Mouse (Mus musculus) myocyte (in vitro differentiated cells): ENCODE results near the gene Vps13d. TPM values are rescaled to one million over a fixed set of nuclear protein-coding genes. Genes with fewer than 3 reads are reported as not detected.

Experiments
- H3K27me3 ChIP-seq: one replicate; pipeline ENCODE4 v1.6.1; 2011; ENCODE audit not compliant: control insufficient read depth, insufficient read depth, insufficient read length
- H3K36me3 ChIP-seq: one replicate; pipeline ENCODE4 v1.6.1; 2011; ENCODE audit not compliant: control insufficient read depth, insufficient read depth
- H3K4me2 ChIP-seq: one replicate; pipeline ENCODE4 v1.6.1; 2011; ENCODE audit warnings: low read depth, control low read depth
- H3K4me3 ChIP-seq: one replicate; pipeline ENCODE4 v1.5.1; 2011; ENCODE audit warnings: mild to moderate bottlenecking, control low read depth, moderate library complexity
- H3K79me2 ChIP-seq: one replicate; pipeline ENCODE4 v1.6.1; 2011; ENCODE audit not compliant: control insufficient read depth, insufficient read depth
- H3ac ChIP-seq: one replicate; pipeline ENCODE4 v1.6.1; 2011; ENCODE audit not compliant: control insufficient read depth, insufficient read length
- CEBPB ChIP-seq: IDR thresholded peaks from 2 replicates; pipeline ENCODE4 v1.6.1; 2011; ENCODE audit warnings: mild to moderate bottlenecking, moderate library complexity; ENCODE audit not compliant: poor library complexity, insufficient read depth, severe bottlenecking
- E2F4 ChIP-seq: IDR thresholded peaks from one replicate; pipeline ENCODE4 v1.6.1; 2011; ENCODE audit warnings: mild to moderate bottlenecking, control low read depth, moderate library complexity; ENCODE audit not compliant: insufficient read depth
- MAX ChIP-seq: IDR thresholded peaks from one replicate; pipeline ENCODE4 v1.6.1; 2011; ENCODE audit warnings: low read depth, mild to moderate bottlenecking, control low read depth
- MYOD1 ChIP-seq, 3 experiments: IDR thresholded peaks; one replicate each; pipeline ENCODE4 v1.6.1; 2011; ENCODE audit warnings: control low read depth in 2 of 3, low read depth in 2 of 3, mild to moderate bottlenecking in 2 of 3, moderate library complexity in 1 of 3; ENCODE audit not compliant: insufficient read length in 2 of 3, control insufficient read depth in 1 of 3
- MYOG ChIP-seq, 3 experiments: IDR thresholded peaks; one replicate each; pipeline ENCODE4 v1.6.1; 2011; ENCODE audit warnings: control low read depth in 2 of 3, low read depth in 2 of 3, mild to moderate bottlenecking in 2 of 3; ENCODE audit not compliant: insufficient read length in 2 of 3, control insufficient read depth in 1 of 3, insufficient read depth in 1 of 3
- POLR2A ChIP-seq: IDR thresholded peaks from one replicate; pipeline ENCODE4 v1.6.1; 2011; ENCODE audit warnings: low read depth, mild to moderate bottlenecking, control low read depth, moderate library complexity; ENCODE audit not compliant: insufficient read length
- POLR2AphosphoS2 ChIP-seq: IDR thresholded peaks from one replicate; pipeline ENCODE4 v1.6.1; 2011; ENCODE audit warnings: low read depth, control low read depth; ENCODE audit not compliant: insufficient read length
- REST ChIP-seq: IDR thresholded peaks from one replicate; pipeline ENCODE4 v1.6.1; 2011; ENCODE audit warnings: mild to moderate bottlenecking, control low read depth, moderate library complexity; ENCODE audit not compliant: insufficient read depth, insufficient read length
- SRF ChIP-seq: IDR thresholded peaks from one replicate; pipeline ENCODE4 v1.6.1; 2011; ENCODE audit warnings: low read depth; ENCODE audit not compliant: control insufficient read depth, insufficient read length
- TCF12 ChIP-seq: IDR thresholded peaks from one replicate; pipeline ENCODE4 v1.6.1; 2011; ENCODE audit warnings: mild to moderate bottlenecking, control low read depth; ENCODE audit not compliant: poor library complexity, insufficient read depth, severe bottlenecking
- TCF3 ChIP-seq: IDR thresholded peaks from one replicate; pipeline ENCODE4 v1.6.1; 2011; ENCODE audit warnings: low read depth, control low read depth; ENCODE audit not compliant: insufficient read length
- USF1 ChIP-seq: IDR thresholded peaks from one replicate; pipeline ENCODE4 v1.6.1; 2011; ENCODE audit warnings: low read depth, mild to moderate bottlenecking, control low read depth, moderate library complexity
- polyA plus RNA-seq: library from polyadenylated mRNA; unstranded; fragments of >200 nt; fragmentation: generic; extraction: Trizol; gene quantifications from one replicate; pipeline ENCODE4 v1.2.1, GENCODE M21; 2012; ENCODE audit warnings: missing spikeins

Gene Vps13d
- polyA plus RNA-seq, 1 experiment: 20.0 TPM

- H3K4me3 ChIP-seq: no peak overlapping the region
- no peak for TF ChIP-seq TCF12
- no peak for TF ChIP-seq POLR2AphosphoS2
- no peak for TF ChIP-seq MYOG (IDR thresholded peaks at IDR 0.05; ENCODE audit: control insufficient read depth in 1 of 3, insufficient read depth in 1 of 3, insufficient read length in 2 of 3, low read depth in 2 of 3)
- no peak for TF ChIP-seq TCF3
- TF ChIP-seq CEBPB: no peak
- no peak for TF ChIP-seq E2F4
- TF ChIP-seq USF1: no peak
- TF ChIP-seq REST: no peak
- TF ChIP-seq POLR2A: no peak
- no peak for TF ChIP-seq MAX
- TF ChIP-seq MYOD1 (IDR thresholded peaks at IDR 0.05; ENCODE audit: control insufficient read depth in 1 of 3, insufficient read length in 2 of 3, low read depth in 2 of 3): no peak
- TF ChIP-seq SRF: no peak
- H3K4me2 ChIP-seq: no peak overlapping the region
- no peaks in the 10 kb centered on the region for H3K27me3 ChIP-seq
- H3K79me2 ChIP-seq: no peaks in the 10 kb centered on the region
- no peak overlapping the region for H3ac ChIP-seq
- peaks cover 41% of the 10 kb centered on the region for H3K36me3 ChIP-seq
Measured at GRCm38 (mm10) chr4:145135473-145135872, 59.3 kb downstream of the Vps13d start.

DNA sequence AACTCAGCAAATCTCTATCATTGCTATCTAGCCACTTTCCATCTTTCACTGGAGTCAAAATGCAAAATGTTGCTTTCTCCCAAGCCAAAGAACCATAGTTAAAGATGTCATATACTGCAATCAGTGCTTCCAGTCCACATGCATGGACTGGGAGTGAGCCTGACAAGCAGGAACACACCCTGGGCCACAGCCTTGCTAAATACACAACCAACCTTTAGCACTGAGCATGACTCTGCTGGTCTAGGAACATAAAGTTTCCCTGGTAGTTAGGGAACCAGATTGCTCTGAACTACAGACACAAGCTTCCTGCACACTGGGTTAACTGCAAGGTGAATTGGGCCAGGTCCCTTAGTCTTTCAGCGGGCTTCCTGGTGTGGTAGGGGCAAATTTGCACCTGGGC is 64.0 kb downstream of the Vps13d start:
- TF ChIP-seq MYOD1 (IDR thresholded peaks at IDR 0.05; ENCODE audit: control insufficient read depth in 1 of 3, insufficient read length in 2 of 3, low read depth in 2 of 3) (no peak), CEBPB (no peak), MYOG (IDR thresholded peaks at IDR 0.05; ENCODE audit: control insufficient read depth in 1 of 3, insufficient read depth in 1 of 3, insufficient read length in 2 of 3, low read depth in 2 of 3) (no peak), TCF12 (no peak), POLR2AphosphoS2 (no peak), REST (no peak), MAX (no peak), SRF (no peak), TCF3 (no peak), USF1 (no peak), E2F4 (no peak), POLR2A (no peak)
- H3K4me2 ChIP-seq: no peak overlapping the region
- H3K79me2 ChIP-seq: no peaks in the 10 kb centered on the region
- H3ac ChIP-seq: no peak overlapping the region
- no peaks in the 10 kb centered on the region for H3K27me3 ChIP-seq
- H3K36me3 ChIP-seq: peaks cover 48% of the 10 kb centered on the region
- no peak overlapping the region for H3K4me3 ChIP-seq

DNA sequence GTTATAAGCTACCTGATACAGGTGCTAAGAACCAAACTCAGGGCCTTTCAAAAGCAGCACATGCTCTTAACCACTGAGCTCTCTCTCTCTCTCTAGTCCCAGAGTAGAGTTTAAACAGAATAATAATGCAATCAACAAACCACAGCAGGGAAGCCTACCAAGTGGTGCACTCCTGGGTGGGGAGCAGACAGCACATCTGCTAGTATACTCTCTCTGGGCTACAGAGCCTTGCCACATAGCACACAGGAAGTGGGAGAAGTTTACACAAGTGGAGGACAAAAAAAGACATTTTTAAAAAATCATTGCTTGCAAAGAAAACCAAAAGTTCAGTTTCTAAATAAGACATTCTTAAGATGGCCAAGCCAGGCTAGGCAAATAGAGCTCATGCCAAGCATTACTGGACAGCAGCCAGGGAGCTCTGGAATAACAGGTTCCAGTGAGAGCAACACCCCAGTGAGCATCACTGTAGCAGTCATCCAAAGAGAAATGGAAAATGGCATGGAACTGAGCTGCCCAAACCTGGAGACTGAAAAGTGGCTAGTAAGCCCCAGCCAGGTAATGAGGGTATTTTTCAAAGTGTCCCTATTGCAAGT is 64.8 kb downstream of the Vps13d start:
- H3ac ChIP-seq: no peak overlapping the region
- H3K79me2 ChIP-seq: no peaks in the 10 kb centered on the region
- TF ChIP-seq TCF12: no peak
- no peak for TF ChIP-seq TCF3
- TF ChIP-seq USF1: no peak
- no peak for TF ChIP-seq E2F4
- no peak for TF ChIP-seq REST
- TF ChIP-seq POLR2AphosphoS2: no peak
- no peak for TF ChIP-seq CEBPB
- no peak for TF ChIP-seq POLR2A
- no peak for TF ChIP-seq MYOG (IDR thresholded peaks at IDR 0.05; ENCODE audit: control insufficient read depth in 1 of 3, insufficient read depth in 1 of 3, insufficient read length in 2 of 3, low read depth in 2 of 3)
- TF ChIP-seq MAX: no peak
- TF ChIP-seq SRF: no peak
- TF ChIP-seq MYOD1 (IDR thresholded peaks at IDR 0.05; ENCODE audit: control insufficient read depth in 1 of 3, insufficient read length in 2 of 3, low read depth in 2 of 3): no peak
- H3K4me2 ChIP-seq: no peak overlapping the region
- peaks cover 53% of the 10 kb centered on the region for H3K36me3 ChIP-seq
- no peaks in the 10 kb centered on the region for H3K27me3 ChIP-seq
- H3K4me3 ChIP-seq: no peak overlapping the region

DNA sequence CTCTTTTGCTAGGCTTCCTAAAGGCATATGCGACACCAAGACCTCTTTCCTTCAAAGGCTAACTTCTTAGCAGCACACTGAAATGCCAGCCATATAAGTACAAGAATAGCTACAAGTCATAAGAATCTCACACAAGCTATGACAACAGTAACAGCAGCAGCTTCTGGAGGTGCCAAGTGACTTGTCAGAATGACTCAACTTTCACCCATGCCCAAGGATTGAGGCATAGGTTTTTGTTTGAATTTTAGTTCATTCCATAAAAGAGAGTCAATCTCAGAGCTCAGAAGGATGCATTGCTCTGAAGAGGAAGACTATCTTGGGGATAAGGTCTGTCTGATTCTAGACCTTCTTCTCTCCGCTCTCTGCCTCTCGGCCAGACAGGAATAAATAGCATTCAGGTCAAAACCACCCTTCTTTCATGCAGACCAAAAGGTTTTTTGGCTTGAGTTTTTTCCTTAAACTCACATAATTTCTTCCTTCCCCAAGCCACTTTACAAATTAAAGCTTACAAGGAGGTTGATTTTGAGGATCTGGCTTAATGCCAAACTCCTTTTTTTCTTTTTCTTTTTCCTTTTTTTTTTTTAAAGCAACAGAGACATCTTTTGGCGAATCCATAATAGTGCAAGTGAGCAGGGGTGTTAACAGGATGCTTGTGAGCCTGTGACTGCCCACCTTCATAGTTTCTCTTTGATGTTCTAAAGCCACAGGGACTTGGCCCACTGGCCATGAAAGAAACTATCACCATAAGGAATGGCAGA is 69.2 kb downstream of the Vps13d start:
- peaks cover 47% of the 10 kb centered on the region for H3K36me3 ChIP-seq

More for the DNA sequence above, 69.2 kb downstream of the Vps13d start:
- no peak overlapping the region for H3K4me3 ChIP-seq
- TF ChIP-seq TCF12 (no peak), MAX (no peak), POLR2A (no peak), CEBPB (no peak)
- H3ac ChIP-seq: no peak overlapping the region
- no peak overlapping the region for H3K4me2 ChIP-seq
- no peaks in the 10 kb centered on the region for H3K79me2 ChIP-seq
- no peaks in the 10 kb centered on the region for H3K27me3 ChIP-seq
